Mouse (Mus musculus) layer of hippocampus, adult 6 months (tissue): Measurements from ENCODE around the gene Ctsg. TPM values are rescaled to one million over a fixed set of nuclear protein-coding genes. Genes with fewer than 3 reads are reported as not detected.

ENCODE experiments used
- long read RNA-seq, 2 experiments: library from polyadenylated mRNA; unstranded; transcript quantifications; one replicate each; pipeline ENCODE4 v2.0.0; 2019 to 2020
- microRNA-seq: library from miRNA; unstranded; fragments of <30 nt; microRNA quantifications from one replicate; pipeline ENCODE4 v1.2.0, GENCODE M21; 2020
- polyA plus RNA-seq: library from polyadenylated mRNA; unstranded; fragments of <200 nt; fragmentation: Nextera tagmentation; gene quantifications from 2 replicates; pipeline ENCODE4 v1.2.3, GENCODE M21; 2021

The Ctsg gene
- polyA plus RNA-seq: not detected in 2 replicates
- long read RNA-seq, experiment 1: 0 reads
- long read RNA-seq, experiment 2: 0 reads

DNA sequence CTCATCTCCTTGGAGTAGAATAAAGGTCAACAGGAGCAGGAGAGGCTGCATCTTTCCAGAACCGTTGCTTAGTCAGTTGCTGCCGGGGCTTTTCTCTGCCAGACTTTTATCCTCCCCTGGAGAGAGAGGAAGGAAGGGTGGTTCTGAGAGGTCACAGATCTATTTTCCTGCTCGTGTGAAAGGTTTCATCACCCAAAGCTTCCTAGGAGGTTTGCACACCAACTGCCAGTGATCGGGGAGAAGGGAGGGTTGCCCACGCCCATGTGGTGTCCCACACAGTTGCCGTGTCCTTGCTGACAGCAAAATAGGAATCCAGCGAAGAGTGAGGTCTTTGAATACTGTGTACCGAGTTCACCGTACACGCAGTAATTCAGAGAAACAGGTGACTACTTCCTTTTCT lies at the start of gene Ctsg:
TSS of gene Ctsg (minus strand) at position 189 of the 400 bp plus-strand sequence.

DNA sequence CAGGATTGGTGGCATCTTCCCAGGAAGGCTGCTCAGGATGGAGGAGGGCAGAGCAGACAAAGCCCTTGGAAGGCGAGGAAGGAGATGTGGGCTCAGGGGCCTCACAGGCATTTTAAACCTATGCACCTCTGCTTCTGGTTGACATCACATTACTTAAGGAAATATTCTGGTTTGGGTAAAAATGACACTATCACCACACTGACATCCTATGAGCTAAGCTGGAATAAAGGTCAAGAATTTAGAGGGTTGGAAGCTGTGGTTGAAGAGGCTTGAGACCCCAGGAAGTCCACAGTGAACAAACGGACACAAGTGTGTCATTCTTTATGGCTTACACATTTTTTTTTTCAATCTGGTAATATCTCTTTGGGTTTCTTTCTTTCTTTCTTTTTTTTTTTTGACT lies 30.1 kb upstream of the Ctsg start, which contains the start of gene Gzmd:
TSS of gene Gzmd (minus strand) at position 101 of the 400 bp plus-strand sequence.

DNA sequence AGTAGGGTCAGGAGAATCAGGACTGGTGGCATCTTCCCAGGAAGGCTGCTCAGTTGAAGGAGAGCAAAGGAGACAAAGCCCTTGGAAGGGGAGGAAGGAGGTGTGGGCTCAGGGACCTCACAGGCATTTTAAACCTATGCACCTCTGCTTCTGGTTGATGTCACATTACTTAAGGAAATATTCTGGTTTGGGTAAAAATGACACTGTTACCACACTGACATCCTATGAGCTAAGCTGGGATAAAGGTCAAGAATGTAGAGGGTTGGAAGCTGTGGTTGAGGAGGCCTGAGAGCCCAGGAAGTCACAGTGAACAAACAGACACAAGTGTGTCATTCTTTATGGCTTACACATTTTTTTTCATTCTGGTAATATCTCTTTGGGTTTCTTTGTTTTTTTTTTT lies 18.2 kb upstream of the Ctsg start, which contains the start of gene Gzme:
TSS of gene Gzme (minus strand) at position 101 of the 400 bp plus-strand sequence.

DNA sequence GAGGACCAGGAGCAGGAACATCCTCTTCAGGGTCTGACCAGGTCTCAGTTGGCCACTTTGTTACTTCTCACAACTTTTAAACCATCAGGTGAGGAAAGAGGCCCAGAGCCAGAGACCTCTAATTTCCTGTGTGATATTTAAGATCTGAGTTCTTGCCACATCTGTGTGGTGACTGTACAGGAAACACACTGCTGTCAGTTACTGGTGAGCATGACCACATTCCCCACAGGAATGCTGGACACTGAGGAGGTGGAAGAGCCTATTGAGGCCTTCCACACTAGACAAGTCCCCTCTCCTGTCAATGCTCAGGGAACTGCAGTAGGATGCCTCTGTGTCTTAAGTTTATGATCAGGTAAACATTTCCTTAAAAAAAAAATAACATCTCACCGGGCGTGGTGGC lies 17.2 kb downstream of the Ctsg start, which contains the start of gene Mcpt8:
TSS of gene Mcpt8 (minus strand) at position 107 of the 400 bp plus-strand sequence.

DNA sequence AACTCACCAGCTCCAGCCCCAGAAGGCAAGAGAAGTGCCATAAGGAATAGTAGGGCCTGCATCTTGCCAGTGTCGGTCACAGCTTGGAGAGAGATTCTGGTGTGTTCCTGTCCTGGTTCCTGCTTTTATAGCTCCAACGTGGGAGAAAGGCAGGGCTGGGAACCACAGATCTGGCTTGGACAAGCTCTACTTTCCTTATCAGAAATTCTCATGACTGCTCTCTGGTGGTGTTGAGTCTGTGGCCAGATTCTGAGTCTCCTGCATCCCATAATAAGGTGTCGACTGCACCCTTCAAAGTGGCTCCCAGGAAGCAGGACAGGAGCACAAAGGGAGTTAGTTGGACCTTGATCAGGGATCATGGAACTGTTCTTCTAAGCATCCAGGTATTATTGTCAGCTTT lies 40.2 kb downstream of the Ctsg start, which contains the start of gene Mcpt4:
TSS of gene Mcpt4 (minus strand) at position 101 of the 400 bp plus-strand sequence.

Small RNAs within 50 kb of the gene (microRNA-seq; reads per million reads assigned to microRNA genes)
- not detected for gene Mir6949

Other genes with a start within 250 kb of the Ctsg start
- gene Nynrin, start 248.6 kb downstream of the Ctsg start, polyA plus RNA-seq: 0.49 and 0.88 TPM in 2 replicates
- gene Cbln3, start 218.2 kb downstream of the Ctsg start, polyA plus RNA-seq: 0.06 and 0.09 TPM in 2 replicates
- 2.3 and 2.4 TPM in 2 replicates for gene Khnyn, start 217.6 kb downstream of the Ctsg start, polyA plus RNA-seq
- gene Sdr39u1, start 202.3 kb downstream of the Ctsg start, polyA plus RNA-seq: 160 TPM in 2 replicates
- gene Cma1, start 157.9 kb downstream of the Ctsg start, polyA plus RNA-seq: 0.30 TPM in 1 of 2 replicates, not detected in the other
- gene Cma2, start 151.6 kb downstream of the Ctsg start, polyA plus RNA-seq: not detected in 2 replicates
- gene Mcpt1, start 84.6 kb downstream of the Ctsg start, polyA plus RNA-seq: not detected in 2 replicates
- gene Mcpt9, start 72.1 kb downstream of the Ctsg start, polyA plus RNA-seq: not detected in 2 replicates
- not detected in 2 replicates for gene Mcpt2, start 60.5 kb downstream of the Ctsg start, polyA plus RNA-seq
- not detected in 2 replicates for gene Mcpt4, start 40.3 kb downstream of the Ctsg start, polyA plus RNA-seq
- gene Mcpt8, start 17.3 kb downstream of the Ctsg start, polyA plus RNA-seq: not detected in 2 replicates
- not detected in 2 replicates for gene Gzme, start 18.1 kb upstream of the Ctsg start, polyA plus RNA-seq
- gene Gzmd, start 30.0 kb upstream of the Ctsg start, polyA plus RNA-seq: not detected in 2 replicates
- not detected in 2 replicates for gene Gzmg, start 57.0 kb upstream of the Ctsg start, polyA plus RNA-seq
- not detected in 2 replicates for gene Gzmn, start 72.0 kb upstream of the Ctsg start, polyA plus RNA-seq
- gene Gzmf, start 108.8 kb upstream of the Ctsg start, polyA plus RNA-seq: not detected in 2 replicates
- not detected in 2 replicates for gene Gzmc, start 132.1 kb upstream of the Ctsg start, polyA plus RNA-seq
- gene Gzmb, start 159.7 kb upstream of the Ctsg start, polyA plus RNA-seq: not detected in 2 replicates